Mouse (Mus musculus) layer of hippocampus, adult 9-10 months (tissue): ENCODE measurements at regions not wholly inside any gene's neighbourhood (a gene's known extent, or its start where the extent isn't known, plus 50 kb on each side); places are given as distances from the start of the nearest gene placed in this dataset.

Experiments used
- DNase-seq: peaks from one replicate; pipeline ENCODE4 v3.0.0; 2022; ENCODE audit warnings: low spot score

DNA sequence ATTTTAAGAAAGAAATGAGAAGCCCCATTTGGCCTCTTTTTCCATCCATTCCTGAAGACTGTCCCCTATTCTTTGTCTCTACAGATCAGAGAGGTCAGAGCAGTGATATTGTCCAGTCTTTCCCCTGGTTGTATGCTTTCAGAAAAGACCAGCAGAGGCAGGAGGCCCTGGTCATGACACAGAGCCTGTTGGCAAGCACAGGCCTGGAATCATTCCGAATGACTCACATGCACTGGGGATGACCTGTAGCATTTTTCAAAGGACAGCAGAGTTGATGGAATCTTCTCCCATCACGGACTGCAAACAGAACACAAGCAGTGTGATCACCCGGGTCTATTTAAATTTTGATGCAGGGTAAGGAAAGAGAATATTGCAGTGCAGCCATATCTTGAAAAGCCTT is 50.2 kb upstream of the Nxt1 start:
- no peak for DNase-seq

- no peak for DNase-seq
Observed at GRCm38 (mm10) chr2:148611911-148612310, 60.5 kb upstream of the Nxt1 start.

GRCm38 (mm10) chr2:148605425-148605930 is 66.9 kb upstream of the Nxt1 start:
- no peak for DNase-seq

- DNase-seq = no peak
Observed at GRCm38 (mm10) chr2:148603951-148604350, 68.5 kb upstream of the Nxt1 start.

- DNase-seq = no peak
Observed at GRCm38 (mm10) chr2:148603315-148603714, 69.1 kb upstream of the Nxt1 start.

DNA sequence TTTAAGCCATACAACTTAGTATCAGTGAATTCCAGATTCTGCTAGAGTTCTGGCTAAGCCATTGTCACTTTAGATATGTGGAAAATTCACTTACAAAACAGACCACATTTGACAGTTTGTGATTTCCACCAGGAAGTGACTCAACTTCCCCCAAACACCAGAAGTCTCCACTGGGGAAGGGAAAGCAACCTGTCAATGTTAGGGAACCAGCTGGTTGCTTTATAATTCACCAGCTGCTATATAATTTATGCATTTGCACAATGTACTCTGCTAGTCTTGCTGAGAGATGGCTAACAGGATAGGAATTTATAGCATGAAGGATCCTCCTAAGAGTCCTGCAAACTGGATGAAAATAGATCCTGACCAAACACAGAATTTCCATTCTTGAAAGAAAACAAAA is 72.9 kb upstream of the Nxt1 start:
- DNase-seq = peak; percentile 75

GRCm38 (mm10) chr2:148596966-148597365 is 75.4 kb upstream of the Nxt1 start:
- no peak for DNase-seq

- DNase-seq = no peak
Observed at GRCm38 (mm10) chr2:148585721-148586335, 86.6 kb upstream of the Nxt1 start.

GRCm38 (mm10) chr2:148582208-148582607 is 90.2 kb upstream of the Nxt1 start:
- DNase-seq = no peak

DNA sequence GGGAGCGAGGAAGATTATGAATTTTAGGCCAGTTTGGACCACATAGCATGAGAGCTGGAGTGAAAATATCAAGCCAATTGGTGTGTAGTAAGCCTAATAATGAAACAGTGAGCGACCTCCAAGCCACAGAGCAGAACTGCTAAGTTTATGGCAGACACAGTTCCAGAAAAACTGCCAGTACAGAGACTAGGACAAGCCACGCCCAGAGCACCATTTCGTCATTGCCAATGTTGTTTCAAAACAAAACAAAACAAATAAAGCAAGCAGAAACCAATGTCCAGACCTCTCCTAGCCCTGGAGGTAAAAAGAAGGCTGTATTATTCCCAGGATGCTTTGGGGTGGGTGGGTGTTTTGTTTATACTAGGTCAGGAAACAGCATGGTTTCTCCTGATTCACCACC is 90.7 kb upstream of the Nxt1 start:
- no peak for DNase-seq

DNA sequence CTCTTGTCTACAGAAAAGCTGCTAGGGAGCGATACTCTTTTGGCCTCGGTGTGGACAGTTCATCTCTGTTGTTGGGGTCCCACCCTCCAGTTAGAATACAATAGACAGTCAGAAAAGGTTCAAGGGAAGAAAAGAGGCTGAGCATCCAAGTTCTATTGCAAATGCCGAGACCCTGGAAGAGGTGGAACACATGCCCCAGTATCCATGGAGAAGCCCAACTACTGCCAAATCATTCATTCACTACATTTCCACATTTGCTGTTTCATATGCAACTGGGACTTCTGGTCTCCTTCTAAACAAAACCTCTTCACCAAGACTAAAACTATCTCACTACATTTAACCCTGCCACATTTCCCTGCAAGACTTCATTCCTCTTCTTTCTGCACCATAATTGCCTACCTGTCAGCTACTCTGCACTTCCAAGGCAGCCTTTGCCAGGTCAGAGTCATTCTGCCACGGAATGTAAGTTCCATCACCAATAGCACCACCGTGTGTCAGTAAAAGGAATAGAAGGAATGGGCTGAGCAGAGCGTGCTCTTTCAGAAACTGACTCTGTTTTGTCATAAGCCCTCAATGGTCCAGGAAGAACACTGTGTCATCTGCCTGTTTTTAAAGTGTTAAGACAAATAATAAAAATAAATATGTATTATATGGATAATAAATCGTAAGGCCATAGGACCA is 92.0 kb upstream of the Nxt1 start:
- DNase-seq = no peak

- no peak for DNase-seq
Observed at GRCm38 (mm10) chr2:148579564-148579963, 92.8 kb upstream of the Nxt1 start.

DNA sequence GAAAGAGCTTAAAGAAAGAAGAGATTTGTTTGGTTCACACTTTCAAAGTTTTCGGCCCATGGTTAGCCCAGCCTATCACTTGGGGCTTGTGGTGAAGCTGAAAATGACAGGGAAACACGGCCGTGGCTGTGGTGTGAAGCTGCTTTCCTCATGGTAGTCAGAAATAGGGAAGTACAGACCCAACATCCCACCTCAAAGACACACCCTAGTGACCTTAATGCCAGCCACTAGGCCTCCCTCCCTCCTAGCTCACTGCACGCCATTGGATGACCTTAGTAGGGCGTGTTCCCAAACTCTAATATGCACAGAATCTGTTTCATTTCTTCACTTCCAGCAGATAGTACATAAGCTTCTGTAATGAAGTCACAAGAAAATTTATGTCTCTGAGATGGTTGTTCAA is 93.4 kb upstream of the Nxt1 start:
- DNase-seq = no peak

DNA sequence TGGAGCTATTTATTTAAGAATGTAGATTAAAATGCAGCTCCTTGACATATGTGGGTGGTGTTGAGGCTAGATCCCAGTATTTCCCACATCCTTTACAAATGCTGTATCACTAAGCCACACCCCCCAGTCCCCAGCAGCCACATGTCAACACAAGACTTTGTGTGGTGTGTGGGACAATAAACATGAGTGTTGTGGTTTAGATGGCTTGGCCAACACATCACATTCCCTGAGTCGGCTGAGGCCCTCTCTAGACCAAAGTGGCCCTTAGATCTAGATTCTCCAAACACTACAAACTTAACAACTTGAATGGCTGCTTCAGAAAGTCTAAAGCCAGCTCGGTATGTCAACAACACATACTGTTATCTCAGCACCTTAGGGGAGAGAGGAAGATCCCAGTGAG is 94.2 kb upstream of the Nxt1 start:
- no peak for DNase-seq

DNA sequence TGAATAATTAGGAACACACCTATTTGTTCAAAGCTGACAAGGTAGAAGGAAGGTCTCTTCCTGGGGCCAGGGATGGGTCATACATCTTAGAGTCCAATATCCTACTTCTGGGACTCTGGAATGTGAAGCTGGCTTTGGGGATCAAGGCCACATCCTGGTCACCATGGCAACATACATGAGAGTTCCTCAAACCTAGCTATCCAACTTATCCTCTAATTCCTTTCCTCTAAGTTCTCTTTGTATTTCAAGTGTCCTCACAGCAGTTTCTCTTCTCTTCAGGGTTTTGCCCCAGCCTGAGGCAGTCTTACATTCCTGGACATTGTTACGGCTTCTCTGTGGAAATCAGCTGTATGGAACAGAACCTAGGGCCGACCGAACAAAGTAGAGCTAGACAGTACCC is 97.0 kb upstream of the Nxt1 start:
- DNase-seq = no peak

- peak; percentile 59 for DNase-seq
Observed at GRCm38 (mm10) chr2:148572165-148572564, 100.2 kb upstream of the Nxt1 start.

DNA sequence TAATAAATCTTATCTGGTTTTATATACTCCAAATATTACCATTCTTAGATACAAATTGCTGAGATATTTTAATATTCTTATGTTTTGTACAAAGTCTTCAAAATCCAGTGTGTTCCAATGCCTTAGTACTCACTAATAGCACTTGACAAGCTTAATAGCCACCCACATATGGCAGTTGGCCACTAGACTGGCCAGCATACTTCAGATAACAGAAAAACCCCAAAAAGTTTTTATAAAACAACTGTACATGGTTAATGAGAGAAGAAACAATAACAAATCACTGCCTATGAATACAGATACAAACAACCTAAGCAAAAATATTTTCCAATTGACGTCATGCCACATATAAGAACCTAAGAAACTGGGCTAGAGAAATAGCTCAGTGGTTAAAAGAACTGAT is 100.8 kb upstream of the Nxt1 start:
- no peak for DNase-seq

DNA sequence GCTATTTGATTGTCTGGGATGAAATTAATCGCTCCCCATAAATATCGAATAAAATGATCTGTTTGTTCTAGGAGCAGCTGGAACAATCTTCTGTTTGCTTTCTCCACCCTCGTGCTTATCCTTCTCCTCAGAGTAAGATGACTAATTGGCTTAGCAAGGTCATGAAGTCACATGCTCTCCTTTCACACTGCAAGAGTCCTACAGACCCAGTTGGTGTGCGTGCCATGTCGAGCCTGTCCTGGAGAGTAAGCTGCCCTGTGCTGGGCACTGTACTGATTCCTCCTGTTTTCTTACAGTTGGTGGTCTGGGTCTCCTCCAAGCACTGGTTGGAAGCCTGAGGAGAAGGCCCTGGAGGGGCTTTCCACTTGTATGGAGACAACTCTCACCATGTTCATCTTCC is 101.4 kb upstream of the Nxt1 start:
- no peak for DNase-seq

GRCm38 (mm10) chr2:148567930-148568481 is 104.4 kb upstream of the Nxt1 start:
- DNase-seq = no peak

GRCm38 (mm10) chr2:148563390-148563789 is 109.0 kb upstream of the Nxt1 start:
- no peak for DNase-seq

DNA sequence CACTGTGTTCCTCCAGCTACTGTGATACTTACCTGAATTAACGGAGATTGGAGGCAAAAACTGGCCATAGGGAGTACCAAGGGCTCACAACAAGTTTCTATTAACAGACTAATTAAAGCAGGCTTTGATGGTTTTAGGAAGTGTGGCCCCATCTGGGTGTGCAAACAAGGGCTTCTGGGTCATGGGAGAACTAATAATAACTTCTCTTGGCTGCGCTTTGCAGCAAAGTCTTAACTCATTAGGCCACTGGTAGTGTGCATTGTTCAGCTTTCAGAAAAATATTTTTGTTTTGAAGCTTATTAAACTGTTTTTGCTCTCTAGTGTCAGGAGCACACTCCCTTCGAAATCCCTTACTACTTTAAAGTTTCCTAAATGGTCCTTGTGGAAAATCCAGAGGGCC is 110.4 kb upstream of the Nxt1 start:
- no peak for DNase-seq

DNA sequence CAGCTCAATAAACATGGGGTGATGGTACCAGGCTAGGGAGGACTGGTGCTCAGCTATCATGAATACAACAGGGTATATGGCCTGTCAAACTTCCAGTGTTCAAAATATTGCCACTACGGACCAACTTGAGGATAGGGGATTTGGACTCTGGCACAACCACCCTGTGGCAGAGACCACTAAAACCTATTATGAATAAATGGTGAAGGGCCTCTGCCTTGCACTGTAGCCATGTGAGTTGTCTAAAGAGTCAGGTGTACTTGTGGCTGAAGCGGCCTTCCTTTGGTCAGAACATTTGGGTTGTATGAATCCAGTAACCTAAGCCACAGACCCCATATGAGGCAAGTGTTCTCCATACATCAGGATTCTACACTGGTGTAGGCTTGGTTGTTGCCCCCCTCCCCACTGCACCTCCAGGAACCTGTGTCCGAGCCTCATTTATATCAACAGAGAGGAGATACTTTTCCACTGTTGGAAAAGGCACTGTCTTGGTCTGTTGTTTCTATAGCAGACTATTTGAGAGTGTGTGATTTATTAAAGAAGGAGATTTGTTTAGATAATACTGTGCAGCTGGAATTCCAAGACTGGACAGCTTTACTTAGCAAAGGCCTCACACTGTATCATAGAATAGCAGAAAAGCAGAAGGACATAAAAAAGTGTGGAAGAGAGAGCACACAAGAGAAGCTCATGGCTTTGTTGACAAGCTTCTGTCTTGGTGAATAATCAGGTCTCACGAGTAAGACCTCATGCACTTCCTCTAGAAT is 112.2 kb upstream of the Nxt1 start:
- no peak for DNase-seq

DNA sequence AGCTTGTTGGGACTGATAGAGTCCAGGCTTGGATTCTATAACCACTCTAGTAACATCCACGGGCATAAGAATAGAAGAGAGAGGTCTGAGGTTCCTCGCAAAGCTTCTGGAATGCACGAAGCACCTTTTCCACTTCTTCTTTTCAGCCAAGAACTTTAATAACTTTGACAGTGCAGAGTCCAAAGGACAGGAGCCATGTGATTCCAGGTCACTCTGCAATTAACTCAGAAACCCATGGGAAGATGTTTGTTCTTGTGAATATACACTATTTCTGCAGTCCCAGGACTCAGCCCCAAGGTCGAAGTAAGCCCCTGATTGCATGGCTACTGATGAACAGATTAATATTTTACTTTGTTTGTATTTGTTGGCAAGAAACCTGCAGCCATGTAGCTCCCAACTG is 113.0 kb upstream of the Nxt1 start:
- no peak for DNase-seq
